ENCODE assay signal across 26 mouse cellular contexts in the genomic region with DNA sequence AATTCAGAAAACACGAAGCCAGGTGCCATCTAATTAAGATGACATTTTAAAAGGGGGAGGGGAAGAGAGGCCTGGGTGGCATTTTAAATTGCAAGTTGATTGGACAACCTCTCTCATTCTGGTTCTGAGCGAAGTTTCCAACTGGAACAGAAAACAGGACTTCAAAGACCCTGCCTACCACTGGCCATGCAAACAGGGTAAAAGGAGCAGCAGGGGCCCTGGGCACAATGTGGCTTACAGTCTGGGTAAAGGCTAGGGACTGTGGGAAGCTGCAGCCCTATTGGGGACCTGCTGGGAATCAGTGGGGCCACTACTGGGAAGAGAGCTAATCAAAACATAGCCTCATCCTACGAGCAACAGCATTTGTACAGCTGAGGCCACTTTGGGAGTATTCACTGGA.
DNase-seq lines count a peak whose midpoint lies in the region; ATAC-seq and TF ChIP-seq lines count a peak whose summit lies in the region.
"Had no signal": no experiment of that assay in that cellular context is flagged by ENCODE, and none has a peak within 500 bp of the region (broad histone marks: within the 10 kb centered on the region; RNA-seq: fewer than 3 reads in every experiment).

No protein-coding gene starts in this region.

- no peak overlapping the region for H3K27ac ChIP-seq in heart, embryonic 11.5 days (ENCODE audit: low read depth, low read length)
- H3K27ac ChIP-seq in heart, adult 2 months, result no peak overlapping the region
- 0 out of 2 replicates have a peak overlapping the region, but pooled peaks have one; percentile 14 for H3K27ac ChIP-seq in midbrain, embryonic 13.5 days
- no peak overlapping the region for H3K27ac ChIP-seq in midbrain, embryonic 11.5 days (ENCODE audit: low read depth, low read length)
- peak overlapping the region; percentile 67 for H3K27ac ChIP-seq in forebrain, embryonic 13.5 days
- H3K27ac ChIP-seq: embryonic facial prominence, embryonic 15.5 days; kidney, embryonic 15.5 days; limb, embryonic 15.5 days; liver, embryonic 15.5 days; lung, embryonic 15.5 days; neural tube, embryonic 12.5 days had no signal

- H3K4me3 ChIP-seq in heart, embryonic 11.5 days (ENCODE audit: low read depth, low read length), result no peak overlapping the region
- no peak overlapping the region for H3K4me3 ChIP-seq in heart, adult 2 months
- no peak overlapping the region for H3K4me3 ChIP-seq in midbrain, embryonic 13.5 days (replicated peaks)
- H3K4me3 ChIP-seq in midbrain, embryonic 11.5 days (ENCODE audit: low read depth, low read length), result no peak overlapping the region
- no peak overlapping the region for H3K4me3 ChIP-seq in forebrain, embryonic 13.5 days
- H3K4me3 ChIP-seq: embryonic facial prominence, embryonic 15.5 days; kidney, embryonic 15.5 days; limb, embryonic 15.5 days; liver, embryonic 15.5 days; lung, embryonic 15.5 days; neural tube, embryonic 12.5 days had no signal

- no peaks in the 10 kb centered on the region for H3K36me3 ChIP-seq in heart, embryonic 11.5 days (ENCODE audit: control insufficient read depth, insufficient read depth, low read length)
- no peaks in the 10 kb centered on the region for H3K36me3 ChIP-seq in heart, adult 2 months (ENCODE audit: control insufficient read depth, insufficient read depth, low read length)
- peaks cover 30% of the 10 kb centered on the region for H3K36me3 ChIP-seq in midbrain, embryonic 13.5 days
- H3K36me3 ChIP-seq in midbrain, embryonic 11.5 days (ENCODE audit: control insufficient read depth, insufficient read depth, low read length), result no peaks in the 10 kb centered on the region
- H3K36me3 ChIP-seq in forebrain, embryonic 13.5 days (ENCODE audit: poor library complexity, severe bottlenecking), result peaks cover 41% of the 10 kb centered on the region; the same call in 1 of the 2 replicates
- H3K36me3 ChIP-seq: embryonic facial prominence, embryonic 15.5 days; G1E; kidney, embryonic 15.5 days; limb, embryonic 15.5 days; liver, embryonic 15.5 days; lung, embryonic 15.5 days had no signal

- H3K9ac ChIP-seq in heart, embryonic 11.5 days (ENCODE audit: low read depth, low read length), result 0 out of 2 replicates have a peak overlapping the region, but pooled peaks have one; percentile 34
- H3K9ac ChIP-seq in heart, adult 2 months (ENCODE audit: low read depth, low read length), result no peak overlapping the region
- H3K9ac ChIP-seq in midbrain, embryonic 13.5 days (replicated peaks), result no peak overlapping the region
- no peak overlapping the region for H3K9ac ChIP-seq in midbrain, embryonic 11.5 days (ENCODE audit: low read length)
- no peak overlapping the region for H3K9ac ChIP-seq in forebrain, embryonic 13.5 days
- H3K9ac ChIP-seq: embryonic facial prominence, embryonic 15.5 days; kidney, embryonic 15.5 days; limb, embryonic 15.5 days; liver, embryonic 15.5 days; lung, embryonic 15.5 days; neural tube, embryonic 12.5 days had no signal

- 47% methylated on average over 3 of the region's 3 CpGs for WGBS in heart, embryonic 11.5 days (ENCODE audit: insufficient replicate concordance)
- 64% methylated on average over 3 of the region's 3 CpGs for WGBS in heart, adult 2 months
- 26% methylated on average over 3 of the region's 3 CpGs for WGBS in midbrain, embryonic 13.5 days
- 25% methylated on average over 3 of the region's 3 CpGs for WGBS in midbrain, embryonic 11.5 days
- WGBS in forebrain, embryonic 13.5 days, result 10% methylated on average over 3 of the region's 3 CpGs

- no peak for TF ChIP-seq EP300 in heart, adult 2 months (IDR thresholded peaks at IDR 0.05; ENCODE audit: insufficient read depth, low read depth, low read length)

- TF ChIP-seq POLR2A in heart, adult 2 months (IDR thresholded peaks at IDR 0.05; ENCODE audit: insufficient read depth, low read depth, low read length), result no peak

- H3K4me2 ChIP-seq in heart, embryonic 11.5 days, result no peak overlapping the region
- no peak overlapping the region for H3K4me2 ChIP-seq in midbrain, embryonic 13.5 days (replicated peaks)
- H3K4me2 ChIP-seq in midbrain, embryonic 11.5 days, result no peak overlapping the region
- no peak overlapping the region for H3K4me2 ChIP-seq in forebrain, embryonic 13.5 days
- H3K4me2 ChIP-seq: embryonic facial prominence, embryonic 15.5 days; kidney, embryonic 15.5 days; limb, embryonic 15.5 days; liver, embryonic 15.5 days; lung, embryonic 15.5 days; neural tube, embryonic 12.5 days had no signal

- H3K9me3 ChIP-seq in heart, embryonic 11.5 days (replicated peaks; ENCODE audit: control insufficient read depth, low read length), result no peaks in the 10 kb centered on the region; the same call in 1 of the 2 replicates
- H3K9me3 ChIP-seq in midbrain, embryonic 13.5 days, result 0 out of 2 replicates have a peak, but pooled peaks cover 2% of the 10 kb centered on the region
- H3K9me3 ChIP-seq in midbrain, embryonic 11.5 days (ENCODE audit: control insufficient read depth, low read length), result no peaks in the 10 kb centered on the region
- H3K9me3 ChIP-seq in forebrain, embryonic 13.5 days (replicated peaks), result 0 out of 2 replicates have a peak, but pooled peaks cover 4% of the 10 kb centered on the region
- H3K9me3 ChIP-seq: embryonic facial prominence, embryonic 15.5 days; kidney, embryonic 15.5 days; limb, embryonic 15.5 days; liver, embryonic 15.5 days; lung, embryonic 15.5 days; neural tube, embryonic 12.5 days had no signal

- H3K27me3 ChIP-seq in heart, embryonic 11.5 days (ENCODE audit: control insufficient read depth, insufficient read depth, low read length), result no peaks in the 10 kb centered on the region
- H3K27me3 ChIP-seq in heart, adult 2 months (ENCODE audit: control insufficient read depth, insufficient read depth, low read length), result no peaks in the 10 kb centered on the region
- no peaks in the 10 kb centered on the region for H3K27me3 ChIP-seq in midbrain, embryonic 13.5 days
- no peaks in the 10 kb centered on the region for H3K27me3 ChIP-seq in midbrain, embryonic 11.5 days (ENCODE audit: control insufficient read depth, insufficient read depth, low read length)
- no peaks in the 10 kb centered on the region for H3K27me3 ChIP-seq in forebrain, embryonic 13.5 days
- H3K27me3 ChIP-seq: CH12.LX; embryonic facial prominence, embryonic 15.5 days; kidney, embryonic 15.5 days; limb, embryonic 15.5 days; liver, embryonic 15.5 days; lung, embryonic 15.5 days; neural tube, embryonic 12.5 days; Patski had no signal

- no peak for DNase-seq in heart, adult 2 months
- DNase-seq in midbrain, embryonic 11.5 days (ENCODE audit: low spot score, missing footprints), result no peak
- no peak for DNase-seq in gastrocnemius, postnatal 10 days
- no peak for DNase-seq in thymus, postnatal 10 days (ENCODE audit: low spot score in 2 of 2)
- DNase-seq: adrenal gland, adult 2 months; cerebellum, adult 2 months; cerebellum, postnatal 36 days; gastrocnemius, postnatal 36 days; kidney, adult 11 months; kidney, postnatal 36 days; left cerebral cortex, postnatal 4 days; lung, postnatal 4 days; right cerebral cortex, postnatal 14 days; thymus, postnatal 25 days had no signal

- H3K79me2 ChIP-seq in heart, adult 2 months (replicated peaks; ENCODE audit: control insufficient read depth, insufficient read depth, low read length), result no peaks in the 10 kb centered on the region

- ATAC-seq in heart, embryonic 11.5 days (replicated peaks; ENCODE audit: insufficient number of reproducible peaks, low FRiP score, low TSS enrichment), result no peak
- 0 out of 2 replicates have a peak, but pooled peaks have one; percentile 35 for ATAC-seq in midbrain, embryonic 13.5 days
- ATAC-seq in midbrain, embryonic 11.5 days (ENCODE audit: low FRiP score), result no peak
- ATAC-seq in forebrain, embryonic 13.5 days, result peak; percentile 36; the same call in 1 of the 2 replicates
- ATAC-seq: Patski had no signal

- H3K4me1 ChIP-seq in heart, embryonic 11.5 days (ENCODE audit: control insufficient read depth, insufficient read depth, low read length), result no peaks in the 10 kb centered on the region; the same call in 1 of the 2 replicates
- no peaks in the 10 kb centered on the region for H3K4me1 ChIP-seq in heart, adult 2 months (ENCODE audit: control insufficient read depth, insufficient read depth, low read length)
- H3K4me1 ChIP-seq in midbrain, embryonic 13.5 days (replicated peaks), result peaks cover 49% of the 10 kb centered on the region
- H3K4me1 ChIP-seq in midbrain, embryonic 11.5 days (ENCODE audit: control insufficient read depth, insufficient read depth, low read length), result peaks cover 17% of the 10 kb centered on the region
- peaks cover 66% of the 10 kb centered on the region for H3K4me1 ChIP-seq in forebrain, embryonic 13.5 days
- H3K4me1 ChIP-seq: embryonic facial prominence, embryonic 15.5 days; kidney, embryonic 15.5 days; limb, embryonic 15.5 days; liver, embryonic 15.5 days; lung, embryonic 15.5 days had no signal

- intact Hi-C loops in heart, adult 2 months (cut with DNase I), result no loop called here

- TF ChIP-seq CTCF in heart, adult 2 months (IDR thresholded peaks at IDR 0.05), result no peak

Comparison
In these comparisons a context has a peak if more than half of its experiments do, and no peak if none do; other contexts are left out.
1. ATAC-seq: peak in midbrain, embryonic 13.5 days (single experiment) and forebrain, embryonic 13.5 days (single experiment); none in heart, embryonic 11.5 days (single experiment) and midbrain, embryonic 11.5 days (single experiment).
2. H3K27ac ChIP-seq: peak in midbrain, embryonic 13.5 days (single experiment) and forebrain, embryonic 13.5 days (single experiment); none in heart, embryonic 11.5 days (single experiment), heart, adult 2 months (single experiment) and midbrain, embryonic 11.5 days (single experiment).